Mouse (Mus musculus): Measurements from ENCODE around the gene March8.

Gene March8

DNA sequence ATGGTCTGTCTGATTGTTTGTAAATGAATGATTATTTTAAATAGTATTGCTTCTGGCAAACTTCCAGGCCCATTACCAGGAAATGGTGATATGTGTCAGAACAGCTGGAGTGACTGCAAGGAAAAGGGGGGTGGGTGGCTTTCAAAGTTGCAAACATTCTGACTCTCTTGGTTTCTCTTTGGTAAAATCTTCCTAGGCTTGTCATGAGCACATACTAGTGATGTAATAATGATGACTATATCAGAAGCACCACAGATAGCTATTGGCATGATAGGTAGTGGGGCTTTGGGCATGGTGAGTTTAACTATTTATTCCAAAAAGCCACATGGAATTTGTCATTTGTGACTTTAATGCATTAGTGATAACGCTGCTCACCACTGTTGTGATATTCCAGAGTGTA lies 36.3 kb downstream of the March8 start:
- no peak for DNase-seq

DNA sequence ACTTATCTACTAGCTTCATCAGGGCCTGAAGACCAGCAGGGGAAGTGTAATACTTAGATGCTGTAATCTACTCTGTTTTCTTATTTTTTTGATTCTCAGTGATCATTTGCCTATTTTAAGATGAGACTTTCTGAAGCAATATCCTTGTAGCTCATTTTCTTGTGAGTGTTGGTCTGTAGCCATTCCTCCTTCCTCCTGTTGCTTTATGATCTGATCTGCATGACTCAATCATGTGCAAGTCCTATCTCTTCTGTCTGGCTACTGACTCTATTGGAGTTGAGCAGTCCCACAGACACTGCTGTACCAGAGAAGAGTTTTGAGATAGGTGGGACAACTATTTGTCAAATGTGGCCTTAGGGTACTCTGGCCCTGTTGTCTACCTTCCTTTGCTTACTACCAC lies 36.8 kb downstream of the March8 start:
- no peak for DNase-seq

DNA sequence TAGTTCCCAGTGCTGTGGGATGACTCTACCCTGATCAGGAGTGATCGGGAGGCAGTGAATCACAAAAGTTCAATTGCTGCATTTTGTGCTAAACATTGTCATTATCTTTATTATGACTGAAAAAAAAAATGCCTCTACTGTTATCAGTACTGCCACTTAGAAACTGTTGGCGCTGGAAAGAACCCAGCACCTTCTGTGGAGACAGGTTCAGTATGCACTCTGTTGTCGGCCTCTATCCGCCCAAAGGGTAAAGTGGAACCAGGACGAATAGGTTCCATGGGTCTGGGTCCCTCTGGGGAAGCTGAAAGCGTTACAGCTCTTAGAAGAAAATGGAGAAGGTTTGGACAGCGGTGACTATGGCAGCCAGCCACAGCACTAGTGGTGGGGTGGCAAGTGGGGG lies 41.1 kb downstream of the March8 start:
- no peak for DNase-seq

DNA sequence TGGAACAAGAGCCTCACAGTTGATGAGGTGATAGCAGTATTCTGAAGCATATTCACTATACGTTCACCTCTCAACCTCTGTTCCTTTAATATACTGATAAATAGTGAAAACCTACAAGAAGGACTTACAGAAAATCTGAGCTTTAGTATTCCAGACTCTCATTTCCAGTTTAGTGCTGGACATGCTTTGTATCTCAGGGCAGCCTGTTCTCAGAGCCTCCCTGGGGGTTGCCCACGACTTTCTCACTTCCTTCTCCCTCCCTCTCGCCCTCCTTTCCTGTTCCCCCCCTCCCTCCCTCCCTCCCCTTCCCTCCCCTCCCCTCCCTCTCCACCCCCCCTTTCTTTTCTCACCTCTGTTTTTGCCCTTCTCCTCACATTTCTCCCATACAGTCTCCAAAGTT lies 42.3 kb downstream of the March8 start:
- no peak for DNase-seq

DNA sequence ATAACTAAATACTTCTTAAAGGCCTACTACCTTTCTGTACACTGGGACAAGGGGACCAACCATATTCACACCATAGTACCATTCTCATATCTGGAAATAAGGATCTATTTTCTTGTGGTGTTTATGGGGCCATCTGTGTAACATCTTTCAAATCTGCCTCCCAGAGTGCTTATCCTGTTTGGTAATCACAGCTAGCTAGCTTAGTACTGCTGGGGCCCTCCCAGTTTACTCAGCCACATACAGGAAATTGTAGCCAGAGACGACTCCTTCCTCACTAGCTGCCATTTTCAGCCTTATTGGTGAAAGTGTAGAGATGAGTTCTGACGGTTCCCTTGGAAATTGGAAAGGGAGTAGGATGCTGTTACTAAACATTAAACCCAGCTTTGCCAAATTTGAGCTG lies 43.8 kb downstream of the March8 start:
- no peak for DNase-seq

DNA sequence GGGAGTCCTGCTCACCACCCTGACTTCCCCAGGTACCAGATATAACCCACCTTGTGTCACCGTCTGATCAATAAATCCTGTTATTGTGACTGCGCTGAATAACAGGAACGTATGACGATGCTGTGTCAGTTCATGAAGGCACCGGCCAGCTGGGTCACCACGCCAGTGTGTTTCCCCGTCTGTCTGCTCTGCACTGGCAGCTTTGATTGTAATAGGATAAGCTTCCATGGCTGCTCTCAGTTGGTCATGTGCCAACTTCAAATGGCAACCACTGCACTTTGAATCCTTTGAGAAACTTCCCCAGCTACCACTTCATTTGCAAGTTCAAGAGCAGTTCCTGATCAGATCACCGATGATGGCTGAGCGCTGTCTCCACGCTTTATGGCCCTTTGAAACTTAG lies 45.8 kb downstream of the March8 start:
- DNase-seq, result no peak

DNA sequence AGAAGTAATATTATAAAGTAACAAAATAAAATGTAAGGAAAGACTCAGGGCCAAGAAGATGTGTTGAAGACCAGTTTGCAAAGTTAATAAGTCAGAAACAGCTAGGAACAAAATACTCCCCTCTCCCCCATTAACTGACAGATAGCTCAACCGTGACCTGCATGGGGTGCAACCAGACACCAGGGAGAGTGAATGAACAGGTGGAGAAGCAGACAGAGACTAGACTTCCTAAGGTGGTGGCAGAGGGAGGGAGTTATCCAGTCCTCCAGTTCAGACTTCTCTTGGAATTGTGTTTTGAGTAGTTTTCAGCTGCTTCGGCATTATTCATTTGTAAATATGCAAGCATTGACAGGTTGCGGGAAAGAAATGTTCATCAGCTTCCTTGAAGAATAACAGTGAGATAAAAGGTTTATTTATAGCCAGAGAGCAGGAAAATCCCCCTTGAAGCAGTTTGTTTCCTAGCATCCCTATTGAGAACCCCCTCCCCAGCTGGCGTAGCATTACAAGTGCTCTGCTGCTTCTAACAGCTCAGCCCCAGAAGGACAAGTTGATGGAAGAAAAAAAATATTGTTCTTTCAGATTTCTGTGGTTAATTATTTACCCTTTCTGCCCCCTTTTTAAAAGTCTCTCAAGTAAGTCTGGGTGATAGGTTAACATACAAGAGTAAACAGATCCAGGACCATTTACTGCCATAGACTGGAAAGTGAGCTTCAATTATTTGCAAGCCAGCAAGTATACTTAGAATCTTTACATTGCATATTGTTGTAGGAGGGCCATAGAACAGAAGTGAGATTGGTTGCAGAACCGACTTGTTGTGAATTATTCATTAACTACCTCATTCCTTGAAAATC lies 47.6 kb downstream of the March8 start:
- no peak for DNase-seq

DNA sequence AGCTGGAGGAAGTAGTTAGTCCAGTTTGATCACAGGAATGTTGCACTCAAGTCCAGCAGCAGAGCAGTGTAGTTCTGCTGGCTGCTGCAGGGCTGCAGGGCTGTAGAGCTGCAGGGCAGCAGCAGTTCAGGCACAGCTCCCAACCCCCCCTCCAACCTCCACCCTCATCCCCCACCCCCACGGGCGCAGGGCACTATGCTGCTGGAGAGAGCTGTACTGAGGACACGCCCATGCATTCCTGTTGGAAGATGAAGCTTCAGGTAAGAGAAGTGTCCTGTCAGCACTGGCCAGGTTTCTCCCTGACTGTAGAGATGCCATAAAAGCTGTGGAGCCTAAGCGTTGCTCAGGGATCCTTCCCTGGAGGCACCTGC lies 48.2 kb downstream of the March8 start:
- no peak for DNase-seq

DNA sequence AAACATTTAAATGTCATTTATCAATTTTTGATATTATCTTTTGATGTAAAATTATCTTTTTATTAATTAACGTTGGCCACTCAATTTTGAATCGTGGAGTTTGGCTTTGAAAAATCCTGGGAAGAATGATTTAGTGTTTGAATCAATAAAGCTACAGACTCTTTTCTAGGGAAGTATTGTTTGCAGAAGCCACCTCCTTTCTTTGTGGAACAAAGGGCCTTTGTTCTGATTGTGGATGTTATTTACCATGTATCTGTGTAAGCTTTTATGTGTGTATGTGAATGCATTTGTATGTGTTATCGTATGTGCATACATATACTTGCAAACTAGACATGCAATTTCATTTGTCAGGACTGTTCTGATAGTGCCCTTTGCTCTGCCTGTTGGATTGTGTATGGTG lies 48.7 kb downstream of the March8 start:
- DNase-seq, result no peak

DNA sequence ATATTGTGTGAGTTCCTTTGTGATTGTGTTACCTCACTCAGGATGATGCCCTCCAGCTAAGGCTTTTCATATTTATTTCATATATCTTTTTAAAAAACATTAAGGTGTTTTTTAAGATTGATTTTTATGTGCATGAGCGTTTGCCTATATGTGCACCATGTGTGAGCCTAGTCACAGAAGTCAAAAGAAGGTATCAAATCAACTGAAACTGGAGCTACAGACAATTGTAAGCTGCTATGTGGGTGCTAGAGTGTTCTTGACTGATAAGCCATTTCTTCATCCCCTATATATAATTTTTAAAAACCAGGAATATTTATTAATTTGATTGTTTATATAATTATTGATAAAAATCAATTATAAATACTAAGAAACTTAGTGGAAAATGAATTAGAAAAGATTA lies 50.2 kb downstream of the March8 start:
- no peak for DNase-seq

DNA sequence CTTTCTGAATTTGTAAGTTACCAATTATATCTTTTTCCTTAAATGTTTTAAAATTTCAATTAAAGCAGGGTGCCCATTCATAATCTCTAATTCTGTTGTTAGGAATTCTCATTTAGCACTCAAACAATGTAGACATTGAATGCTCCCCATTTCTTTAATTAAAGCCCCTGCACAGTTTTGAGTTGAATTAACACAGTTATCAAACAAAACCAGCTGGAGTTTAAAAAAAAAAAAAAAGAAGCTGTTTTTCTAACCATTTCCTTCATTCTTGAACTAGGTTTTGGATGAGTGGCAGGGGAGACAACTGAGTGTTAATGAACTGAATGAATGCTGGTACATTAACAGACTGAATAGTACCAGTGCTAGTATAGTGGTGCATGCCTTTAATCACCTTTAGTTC lies 51.7 kb downstream of the March8 start:
- DNase-seq, result no peak

DNA sequence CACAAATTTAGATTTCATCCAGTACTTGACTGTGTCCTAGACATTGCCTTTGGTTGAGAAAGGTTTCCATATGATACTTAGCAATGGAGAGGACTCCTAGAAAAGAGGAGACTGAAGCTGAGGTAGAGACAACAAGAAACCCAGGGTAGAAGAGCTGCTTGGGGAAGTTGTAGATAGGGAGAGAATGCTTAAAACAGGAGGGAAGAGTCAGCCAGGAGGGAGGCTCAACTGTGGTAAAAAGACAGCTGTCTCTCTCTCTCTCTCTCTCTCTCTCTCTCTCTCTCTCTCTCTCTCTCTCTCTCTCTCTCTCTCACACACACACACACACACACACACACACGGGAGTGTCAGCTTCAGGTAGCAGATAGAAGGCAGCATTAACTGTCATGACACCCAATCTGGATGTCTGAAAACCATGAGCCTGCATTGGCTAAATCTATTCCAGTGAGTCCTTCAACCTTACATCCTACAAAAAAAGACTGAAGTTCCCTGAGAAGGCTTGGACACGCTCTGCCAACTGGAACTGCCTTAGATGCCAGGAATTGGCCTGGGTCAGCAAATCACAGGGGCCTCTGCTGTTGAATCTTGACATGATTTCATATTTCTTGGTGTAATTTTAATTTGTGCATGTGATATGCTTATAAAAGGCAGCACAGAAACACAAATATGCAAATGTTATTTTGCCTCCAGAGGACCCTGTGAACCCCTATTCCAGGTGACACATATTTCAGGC lies 57.3 kb downstream of the March8 start:
- no peak for DNase-seq

DNA sequence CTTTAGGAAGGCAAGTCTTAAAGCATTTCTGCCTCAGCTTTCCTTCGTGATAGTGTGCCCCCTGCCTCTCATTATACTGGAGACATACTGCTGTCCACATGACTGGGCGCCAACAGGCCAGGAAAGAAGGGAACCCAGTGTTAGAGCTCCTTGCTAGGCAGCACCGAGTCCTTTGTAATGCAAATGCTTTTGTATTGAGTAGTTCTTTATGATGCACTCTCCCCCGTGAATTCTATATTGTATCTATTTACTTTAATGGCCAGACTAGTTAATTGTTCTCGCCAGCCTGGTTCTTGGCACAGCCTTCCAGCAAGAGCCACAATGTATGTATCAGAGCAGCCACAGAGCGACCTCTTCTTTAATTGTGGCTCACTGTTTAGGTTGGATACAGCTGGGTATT lies 59.8 kb downstream of the March8 start:
- DNase-seq, result no peak

DNA sequence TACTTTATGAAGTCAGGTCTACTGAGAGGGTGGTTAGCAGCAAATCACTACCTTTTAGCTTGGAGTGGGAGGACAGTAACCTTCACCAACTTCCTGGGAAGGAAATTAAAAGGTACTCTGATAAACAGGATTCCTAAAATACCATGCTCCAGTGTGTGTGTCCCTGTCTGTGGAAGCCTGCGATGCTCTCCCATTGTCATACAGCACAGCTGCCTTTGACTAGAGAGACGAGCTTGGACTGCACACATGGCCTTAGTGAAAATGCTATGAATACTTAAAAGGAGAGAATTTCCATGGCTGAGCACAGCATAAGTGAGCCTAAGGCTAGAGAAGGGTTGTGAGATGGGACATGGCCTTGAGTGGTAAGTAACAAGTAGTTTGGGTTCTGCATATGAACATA lies 60.3 kb downstream of the March8 start:
- no peak for DNase-seq

DNA sequence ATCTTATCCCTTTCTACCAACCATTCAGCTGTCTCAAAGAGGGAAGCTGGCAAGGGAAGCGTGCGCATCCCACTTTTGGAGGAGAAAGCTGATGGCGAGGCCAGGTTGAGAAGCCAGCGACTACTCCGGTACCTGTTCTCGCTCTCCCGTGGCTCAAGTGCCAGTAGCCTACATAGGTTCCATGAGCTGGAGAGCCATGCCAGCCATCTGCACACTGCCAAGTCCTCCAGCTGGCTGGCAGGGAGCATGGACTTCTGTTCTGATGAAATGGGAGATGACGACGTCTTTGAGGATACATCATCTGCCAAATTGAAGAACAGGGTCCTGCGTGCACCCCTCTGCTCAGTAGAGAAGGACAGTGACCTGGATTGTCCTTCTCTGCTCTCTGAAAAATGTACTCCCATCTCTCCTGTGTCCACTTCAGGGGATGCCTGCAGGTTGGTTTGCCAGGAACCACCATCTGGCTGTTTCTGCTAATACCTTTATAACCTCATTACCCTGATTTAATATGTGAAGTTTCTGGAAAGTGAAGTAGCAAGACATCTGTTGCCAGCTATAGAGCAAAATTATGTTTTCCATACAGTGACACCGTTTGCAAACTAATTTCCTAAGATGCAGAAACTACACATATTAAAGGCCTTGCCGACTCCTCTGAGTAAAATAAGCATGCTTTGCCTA lies 64.1 kb downstream of the March8 start:
- no peak for DNase-seq

DNA sequence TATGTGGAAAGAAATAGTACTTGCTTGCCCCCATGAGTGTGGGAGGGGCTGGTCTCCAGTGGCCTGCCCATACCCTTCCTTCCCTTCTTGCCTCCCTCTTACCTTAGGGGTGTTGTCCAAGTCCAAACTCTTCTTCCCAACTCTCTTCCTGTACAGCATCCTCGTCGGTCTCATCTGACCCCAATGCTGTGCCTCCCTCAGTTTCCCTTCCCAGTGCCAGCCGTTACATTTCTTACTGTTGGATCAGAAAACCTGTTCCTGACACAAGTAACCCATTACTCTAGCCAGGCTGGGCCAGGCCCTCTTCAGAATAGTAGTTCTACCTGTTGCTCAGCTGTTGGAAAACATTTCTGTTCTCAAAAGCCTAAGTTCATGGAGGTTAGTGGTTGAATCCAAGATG lies 64.6 kb downstream of the March8 start:
- DNase-seq, result no peak

DNA sequence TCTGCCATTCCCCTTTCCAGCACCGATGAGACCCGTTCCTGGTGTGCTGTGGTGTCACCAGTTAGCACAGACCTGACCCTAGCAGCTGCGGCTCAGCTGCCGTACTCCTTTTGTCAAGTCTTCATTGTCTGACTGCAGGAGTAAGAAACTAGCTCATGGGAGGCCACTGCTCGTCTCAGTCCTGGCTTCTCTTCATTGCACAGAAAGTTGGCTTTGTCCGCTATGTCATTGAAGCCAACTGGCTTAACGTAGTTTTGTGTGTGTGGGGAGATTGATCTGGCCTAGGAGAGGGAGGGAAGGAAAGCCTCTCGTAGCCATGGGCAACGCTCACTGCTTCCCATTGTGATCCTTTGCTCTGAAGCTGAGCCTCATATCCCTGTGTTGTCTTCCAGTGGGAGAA lies 67.4 kb downstream of the March8 start:
- no peak for DNase-seq

DNA sequence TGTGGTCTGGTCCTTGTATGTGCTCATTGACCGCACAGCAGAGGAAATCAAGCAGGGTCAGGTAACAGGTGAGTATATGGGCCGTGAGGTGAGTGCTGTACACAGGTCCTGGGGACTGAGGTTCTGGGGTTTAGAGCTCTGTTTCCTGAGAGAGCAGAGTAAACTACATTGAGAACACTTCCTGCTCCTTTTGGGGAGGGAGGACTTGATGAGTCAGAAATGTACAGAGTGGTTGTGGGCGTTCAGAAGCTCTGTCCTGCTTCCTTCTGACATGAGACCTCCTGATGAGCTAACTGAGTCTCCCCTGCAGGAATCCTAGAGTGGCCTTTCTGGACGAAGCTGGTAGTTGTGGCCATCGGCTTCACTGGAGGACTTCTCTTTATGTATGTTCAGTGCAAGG lies 67.9 kb downstream of the March8 start:
- no peak for DNase-seq

DNA sequence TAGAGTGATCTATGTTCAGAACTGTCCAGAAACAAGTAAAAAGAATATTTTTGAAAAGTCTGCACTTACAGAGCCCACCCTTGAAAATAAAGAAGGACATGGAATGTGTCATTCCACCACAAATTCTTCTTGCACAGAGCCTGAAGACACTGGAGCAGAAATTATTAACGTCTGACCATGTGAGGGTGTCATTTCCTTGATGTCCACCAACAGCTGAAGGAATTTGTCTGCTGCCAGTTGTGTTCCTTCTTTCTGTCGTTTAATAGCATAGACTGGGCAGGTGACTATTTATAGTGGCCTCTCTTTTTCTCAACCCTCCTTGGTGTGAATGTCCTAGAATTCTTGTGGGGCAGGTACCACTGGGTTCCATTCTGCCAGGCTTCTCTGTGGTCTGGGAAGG lies 68.3 kb downstream of the March8 start:
- DNase-seq, result no peak

DNA sequence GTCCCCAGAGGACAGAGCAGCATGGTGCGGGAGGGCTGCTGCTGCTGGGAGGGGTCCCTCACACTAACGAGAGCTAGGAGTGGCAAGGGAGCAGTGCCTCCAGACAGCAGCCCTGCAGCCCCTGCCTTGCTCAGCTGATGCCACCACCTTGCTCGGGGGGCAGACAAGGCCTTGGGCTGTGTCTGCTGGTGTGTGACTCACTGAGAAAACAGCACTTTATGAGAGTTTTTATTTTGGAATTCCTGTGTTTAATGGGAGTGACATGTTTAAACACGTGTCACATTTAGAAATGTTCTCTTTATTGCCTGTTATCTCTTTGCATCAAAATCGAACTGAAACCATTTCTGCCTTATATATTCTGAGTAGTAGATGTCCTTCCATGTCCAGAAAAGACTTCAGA lies 68.9 kb downstream of the March8 start:
- no peak for DNase-seq

DNA sequence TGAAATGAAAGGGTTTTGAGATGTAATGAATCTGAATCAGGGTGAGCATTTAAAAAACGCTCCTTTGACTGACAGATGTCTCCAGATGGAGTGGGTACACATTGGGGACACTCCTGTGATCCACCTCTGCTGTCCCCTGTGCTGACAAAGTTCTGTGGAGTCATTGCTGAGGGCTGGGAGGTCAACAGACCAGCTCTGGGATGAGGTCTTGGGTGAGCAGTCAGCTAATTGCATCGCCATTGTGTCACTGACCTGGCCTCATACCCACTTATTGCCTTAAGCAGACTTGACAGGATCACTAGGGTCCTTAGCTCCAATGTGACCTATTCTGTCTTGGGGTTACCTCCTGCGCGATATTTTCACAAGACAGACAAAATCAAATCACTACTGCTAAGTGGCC lies 69.4 kb downstream of the March8 start:
- no peak for DNase-seq

DNA sequence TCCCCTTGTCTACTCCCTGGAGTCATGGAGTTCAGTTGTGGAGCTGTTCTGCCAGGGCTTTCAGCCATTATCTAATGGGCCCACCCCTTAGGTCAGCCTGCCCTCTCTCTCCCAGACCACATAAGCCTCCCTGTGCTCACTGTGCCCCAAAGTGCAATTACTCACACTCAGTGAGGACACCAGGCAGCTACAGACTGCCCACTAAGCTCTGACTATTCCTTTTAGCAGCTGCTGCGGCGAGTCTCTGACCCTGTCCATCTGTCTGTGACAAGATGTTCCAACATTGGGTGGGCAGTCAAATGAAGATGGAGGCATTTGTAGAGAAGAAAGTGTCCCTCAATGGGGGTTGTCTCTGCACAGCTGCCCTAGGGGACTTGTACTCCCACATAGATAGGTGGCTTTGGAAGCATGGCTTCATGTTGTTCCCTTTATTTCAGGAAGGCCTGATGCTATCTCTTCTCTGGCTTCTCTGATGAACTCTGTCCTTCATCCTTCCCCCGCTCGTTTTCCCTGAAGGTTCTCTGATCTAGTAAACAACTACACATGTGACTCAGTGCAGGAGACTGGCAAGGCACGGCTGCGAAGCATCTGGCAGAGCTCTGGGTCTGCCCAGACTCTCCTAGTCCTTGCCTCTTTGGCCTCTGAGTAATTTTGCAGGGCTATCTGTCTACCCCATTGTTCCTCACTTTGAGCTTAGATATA lies 70.3 kb downstream of the March8 start:
- DNase-seq, result no peak

DNA sequence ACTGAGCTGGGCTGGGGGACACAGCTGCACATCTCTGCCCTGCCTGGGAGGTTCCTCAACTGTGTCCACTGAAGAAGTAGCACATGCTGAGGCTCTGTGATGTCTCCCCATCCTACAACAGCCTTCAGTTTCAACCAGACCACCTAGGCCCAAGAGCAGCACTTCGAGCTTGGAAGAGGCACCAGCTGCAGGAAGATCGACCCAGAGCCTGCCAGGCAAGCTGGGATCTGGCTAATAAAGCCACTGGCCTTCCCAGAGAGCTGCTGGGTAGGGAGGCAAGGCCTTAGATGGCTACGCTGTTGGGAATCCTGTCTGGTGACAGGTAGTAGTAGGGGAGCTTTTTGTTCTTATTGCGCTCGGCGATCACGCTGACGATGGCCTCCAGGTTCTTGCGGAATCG lies 72.6 kb downstream of the March8 start:
- DNase-seq, result no peak
